Mouse (Mus musculus): ENCODE measurements around the gene Dhx34. TPM values are rescaled to one million over a fixed set of nuclear protein-coding genes. Genes with fewer than 3 reads are reported as not detected.
"Not testable (repeated sequence)": the region's sequence is repeated elsewhere in the genome, so short reads cannot be mapped to it uniquely, and the experiment has no call there.

The Dhx34 gene
- polyA plus RNA-seq (2015; fragmentation: Nextera tagmentation; extraction: Ambion mirVana), result 34.3 and 36.6 TPM in 2 replicates

DNA sequence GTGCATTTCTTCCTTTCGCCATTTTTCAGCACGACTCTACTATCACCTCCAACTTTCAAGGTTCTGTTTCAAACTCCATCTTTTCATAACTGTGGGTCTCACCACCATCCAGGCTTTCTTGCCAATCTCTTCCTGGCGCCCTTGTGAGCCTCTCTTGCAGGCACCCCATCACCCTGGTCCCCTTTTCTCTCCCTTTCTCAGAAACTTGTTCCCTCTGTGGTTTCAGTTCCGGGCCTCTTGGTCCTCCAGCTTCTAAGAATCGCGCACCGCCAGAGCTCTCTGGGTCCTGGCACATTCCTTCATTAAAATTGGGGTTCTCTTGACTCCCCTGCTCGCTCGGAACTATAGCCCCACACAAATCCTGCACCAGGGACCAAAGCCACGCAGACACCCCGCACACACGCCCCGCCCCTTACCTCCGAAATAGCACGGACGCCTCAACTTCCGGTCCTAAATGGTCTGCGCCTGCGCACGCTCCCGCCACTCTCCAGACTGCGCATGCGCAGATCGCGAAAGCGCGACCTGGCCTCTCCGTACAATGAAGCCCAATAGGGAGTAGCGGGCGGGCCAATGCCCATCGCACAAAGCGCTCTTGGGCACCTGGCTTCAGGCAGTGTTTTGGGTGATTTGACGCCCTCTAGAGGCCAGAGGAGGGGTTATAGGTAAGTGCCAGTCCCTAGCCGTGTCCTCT is at the start of gene Dhx34:
Dhx34 (minus strand) TSS at position 456 of the 691 bp plus-strand sequence.
- ATAC-seq (ENCODE audit: insufficient read depth, low FRiP score), result peak; percentile 95
- no peaks in the 10 kb centered on the region; the same call in 1 of the 2 replicates for H3K27me3 ChIP-seq (ENCODE audit: control insufficient read depth, insufficient read depth, low read length)
- WGBS, result 1% methylated on average over 34 of the region's 34 CpGs
- peak within 1 kb of the TSS; percentile 75 for H3K4me3 ChIP-seq (replicated peaks; ENCODE audit: low read length)
- H3K9me3 ChIP-seq (replicated peaks; ENCODE audit: control insufficient read depth, low read length), result no peaks in the 10 kb centered on the region
- peak within 1 kb of the TSS; percentile 91 for H3K9ac ChIP-seq (ENCODE audit: low read length)
- H3K27ac ChIP-seq (ENCODE audit: low read length), result peak within 1 kb of the TSS; percentile 83
- no peaks in the 10 kb centered on the region; the same call in 1 of the 2 replicates for H3K36me3 ChIP-seq (ENCODE audit: control insufficient read depth, insufficient read depth, low read length)
- no peaks in the 10 kb centered on the region for H3K4me1 ChIP-seq (ENCODE audit: control insufficient read depth, insufficient read depth, low read length)
- peak within 1 kb of the TSS; percentile 63 for H3K4me2 ChIP-seq (ENCODE audit: low read depth, low read length)

GRCm38 (mm10) chr7:16271139-16271538 is 49.3 kb upstream of the Dhx34 start:
- Histone ChIP-seq H3K9me3 (replicated peaks; ENCODE audit: control insufficient read depth, low read length) (no peaks in the 10 kb centered on the region), H3K9ac (ENCODE audit: low read length) (no peak overlapping the region), H3K27me3 (ENCODE audit: control insufficient read depth, insufficient read depth, low read length) (no peaks in the 10 kb centered on the region), H3K4me2 (ENCODE audit: low read depth, low read length) (no peak overlapping the region), H3K4me3 (replicated peaks; ENCODE audit: low read length) (no peak overlapping the region), H3K27ac (ENCODE audit: low read length) (no peak overlapping the region), H3K36me3 (ENCODE audit: control insufficient read depth, insufficient read depth, low read length) (peaks cover 13% of the 10 kb centered on the region; the same call in 1 of the 2 replicates), H3K4me1 (ENCODE audit: control insufficient read depth, insufficient read depth, low read length) (peaks cover 35% of the 10 kb centered on the region)
- WGBS, result 75% methylated on average over 1 of the region's 1 CpGs
- ATAC-seq (ENCODE audit: insufficient read depth, low FRiP score), result no peak

DNA sequence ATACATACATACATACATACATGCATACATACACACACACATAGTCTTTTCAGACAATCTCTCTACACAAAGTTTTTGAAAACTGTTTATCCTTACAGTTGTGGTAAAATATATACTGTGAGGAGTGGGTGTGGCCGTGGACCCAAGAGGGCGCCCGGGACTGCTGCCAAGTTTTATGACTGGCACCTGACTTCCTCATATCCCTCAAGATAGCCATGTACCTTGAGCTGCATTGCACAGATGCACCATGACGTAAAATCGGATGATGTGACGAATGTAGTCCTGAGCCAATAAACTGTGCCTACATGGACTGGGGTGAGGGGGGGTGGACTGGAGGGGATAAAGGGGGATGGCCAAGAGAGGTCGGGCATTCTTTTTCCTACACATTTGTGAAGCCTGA is 44.8 kb upstream of the Dhx34 start:
- H3K9ac ChIP-seq (ENCODE audit: low read length); H3K36me3 ChIP-seq (ENCODE audit: control insufficient read depth, insufficient read depth, low read length); H3K27me3 ChIP-seq (ENCODE audit: control insufficient read depth, insufficient read depth, low read length); H3K4me1 ChIP-seq (ENCODE audit: control insufficient read depth, insufficient read depth, low read length); H3K4me2 ChIP-seq (ENCODE audit: low read depth, low read length); H3K27ac ChIP-seq (ENCODE audit: low read length); ATAC-seq (ENCODE audit: insufficient read depth, low FRiP score); H3K4me3 ChIP-seq (replicated peaks; ENCODE audit: low read length); H3K9me3 ChIP-seq (replicated peaks; ENCODE audit: control insufficient read depth, low read length): not testable (repeated sequence)
- 81% methylated on average over 7 of the region's 7 CpGs for WGBS

- no peaks in the 10 kb centered on the region for H3K27me3 ChIP-seq (ENCODE audit: control insufficient read depth, insufficient read depth, low read length)
- no peak for ATAC-seq (ENCODE audit: insufficient read depth, low FRiP score)
- H3K9ac ChIP-seq (ENCODE audit: low read length), result no peak overlapping the region
- no peaks in the 10 kb centered on the region for H3K9me3 ChIP-seq (replicated peaks; ENCODE audit: control insufficient read depth, low read length)
- no peak overlapping the region for H3K4me3 ChIP-seq (replicated peaks; ENCODE audit: low read length)
- no peak overlapping the region for H3K4me2 ChIP-seq (ENCODE audit: low read depth, low read length)
- H3K27ac ChIP-seq (ENCODE audit: low read length), result no peak overlapping the region
- WGBS, result 88% methylated on average over 11 of the region's 11 CpGs
- no peaks in the 10 kb centered on the region for H3K4me1 ChIP-seq (ENCODE audit: control insufficient read depth, insufficient read depth, low read length)
- no peaks in the 10 kb centered on the region for H3K36me3 ChIP-seq (ENCODE audit: control insufficient read depth, insufficient read depth, low read length)
Observed at GRCm38 (mm10) chr7:16265856-16266255, 44.0 kb upstream of the Dhx34 start.

DNA sequence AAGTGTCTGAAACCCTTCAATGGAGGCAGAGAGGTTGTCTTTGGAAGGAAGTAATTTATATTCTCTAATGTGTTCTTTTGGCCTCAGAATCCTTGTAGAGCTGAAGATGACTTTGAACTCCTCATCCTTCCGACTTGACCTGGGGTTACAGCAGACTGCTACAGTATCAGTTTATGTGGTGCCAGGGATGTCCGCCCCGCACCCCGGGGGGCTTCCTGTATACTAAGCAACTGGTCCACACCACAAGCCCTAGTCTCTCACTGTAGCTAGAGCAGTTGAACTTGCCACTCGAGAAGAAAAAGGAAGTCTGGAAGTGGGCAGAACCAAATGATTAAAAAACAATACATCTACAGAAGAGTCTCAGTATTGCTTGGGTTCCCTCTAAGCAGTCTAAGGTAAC is 42.0 kb upstream of the Dhx34 start:
- Histone ChIP-seq H3K27ac (ENCODE audit: low read length) (no peak overlapping the region), H3K4me3 (replicated peaks; ENCODE audit: low read length) (no peak overlapping the region), H3K4me1 (ENCODE audit: control insufficient read depth, insufficient read depth, low read length) (no peaks in the 10 kb centered on the region), H3K9me3 (replicated peaks; ENCODE audit: control insufficient read depth, low read length) (no peaks in the 10 kb centered on the region), H3K27me3 (ENCODE audit: control insufficient read depth, insufficient read depth, low read length) (no peaks in the 10 kb centered on the region), H3K36me3 (ENCODE audit: control insufficient read depth, insufficient read depth, low read length) (no peaks in the 10 kb centered on the region), H3K9ac (ENCODE audit: low read length) (no peak overlapping the region), H3K4me2 (ENCODE audit: low read depth, low read length) (no peak overlapping the region)
- ATAC-seq (ENCODE audit: insufficient read depth, low FRiP score), result no peak
- WGBS, result 70% methylated on average over 5 of the region's 5 CpGs

DNA sequence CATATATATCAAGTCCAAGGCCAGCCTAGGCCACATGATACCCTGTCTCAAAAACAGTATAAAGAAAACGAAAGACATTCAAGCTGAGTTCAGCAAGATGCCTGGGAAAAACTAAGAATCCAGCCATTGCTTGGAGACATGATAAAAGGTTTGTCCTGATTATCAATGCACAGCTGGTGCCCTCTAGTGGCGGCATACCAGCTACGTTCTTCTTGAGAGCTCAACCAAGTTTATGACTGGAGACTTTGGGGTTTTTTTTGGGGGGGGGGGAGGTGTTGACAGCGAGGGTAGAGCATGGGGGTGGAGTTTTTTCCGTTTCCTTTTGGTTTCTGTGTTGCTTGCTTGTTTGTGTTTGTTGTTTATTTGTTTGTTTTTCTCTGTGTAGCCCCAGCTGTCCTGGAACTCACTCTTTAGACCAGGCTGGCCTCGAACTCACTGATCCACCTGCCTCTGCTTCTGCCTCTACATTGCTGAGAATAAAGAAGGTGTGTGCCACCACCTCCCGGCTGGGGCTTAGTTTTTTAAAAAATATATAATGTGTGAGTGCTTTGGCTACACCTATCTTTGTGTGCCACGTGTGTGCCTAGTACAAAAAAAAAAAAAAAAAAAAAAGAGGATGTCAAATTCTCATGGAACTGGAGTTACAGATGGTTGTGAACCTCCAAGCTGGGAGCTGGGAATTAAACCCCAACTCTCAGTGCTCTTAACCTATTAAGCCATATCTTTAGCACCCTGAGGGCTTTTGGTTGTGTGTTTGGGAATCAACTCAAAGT is 41.4 kb upstream of the Dhx34 start:
- Histone ChIP-seq H3K4me2 (ENCODE audit: low read depth, low read length) (no peak overlapping the region), H3K4me1 (ENCODE audit: control insufficient read depth, insufficient read depth, low read length) (no peaks in the 10 kb centered on the region), H3K27ac (ENCODE audit: low read length) (no peak overlapping the region), H3K9me3 (replicated peaks; ENCODE audit: control insufficient read depth, low read length) (no peaks in the 10 kb centered on the region), H3K9ac (ENCODE audit: low read length) (no peak overlapping the region), H3K36me3 (ENCODE audit: control insufficient read depth, insufficient read depth, low read length) (no peaks in the 10 kb centered on the region), H3K27me3 (ENCODE audit: control insufficient read depth, insufficient read depth, low read length) (no peaks in the 10 kb centered on the region), H3K4me3 (replicated peaks; ENCODE audit: low read length) (no peak overlapping the region)
- 26% methylated on average over 8 of the region's 8 CpGs for WGBS
- ATAC-seq (ENCODE audit: insufficient read depth, low FRiP score), result no peak

DNA sequence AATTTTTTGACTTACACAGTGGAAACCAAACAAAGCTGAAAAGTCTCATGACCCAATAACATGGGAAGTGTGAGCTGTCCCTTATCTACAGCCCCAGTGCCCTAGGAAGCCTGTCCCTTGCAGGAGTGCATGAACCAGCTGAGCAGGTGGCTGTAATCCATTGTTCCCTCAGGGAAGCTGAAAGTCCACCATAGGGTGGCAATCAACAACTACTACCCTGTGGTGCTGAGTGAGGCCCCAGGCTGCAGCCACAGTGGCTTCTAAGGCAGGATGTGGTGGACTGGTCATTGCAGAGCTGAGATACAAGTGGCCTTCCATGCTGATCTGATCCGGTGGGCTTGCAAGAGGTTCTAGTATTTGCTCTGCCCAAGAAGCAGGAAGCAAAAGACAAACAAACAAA is 39.3 kb upstream of the Dhx34 start:
- H3K4me3 ChIP-seq (replicated peaks; ENCODE audit: low read length), result no peak overlapping the region
- no peak overlapping the region for H3K4me2 ChIP-seq (ENCODE audit: low read depth, low read length)
- H3K27ac ChIP-seq (ENCODE audit: low read length), result no peak overlapping the region
- no peaks in the 10 kb centered on the region for H3K27me3 ChIP-seq (ENCODE audit: control insufficient read depth, insufficient read depth, low read length)
- ATAC-seq (ENCODE audit: insufficient read depth, low FRiP score), result peak; percentile 40; the same call in 1 of the 2 replicates
- no peaks in the 10 kb centered on the region for H3K4me1 ChIP-seq (ENCODE audit: control insufficient read depth, insufficient read depth, low read length)
- H3K9me3 ChIP-seq (replicated peaks; ENCODE audit: control insufficient read depth, low read length), result no peaks in the 10 kb centered on the region
- H3K9ac ChIP-seq (ENCODE audit: low read length), result no peak overlapping the region
- H3K36me3 ChIP-seq (ENCODE audit: control insufficient read depth, insufficient read depth, low read length), result no peaks in the 10 kb centered on the region
- WGBS, result 65% methylated on average over 1 of the region's 1 CpGs

GRCm38 (mm10) chr7:16259110-16259590 is 37.3 kb upstream of the Dhx34 start, which contains the start of gene C5ar1:
C5ar1 (minus strand) TSS chr7:16259540.
- 84% methylated on average over 5 of the region's 5 CpGs for WGBS
- Histone ChIP-seq H3K9me3 (replicated peaks; ENCODE audit: control insufficient read depth, low read length) (no peaks in the 10 kb centered on the region), H3K27me3 (ENCODE audit: control insufficient read depth, insufficient read depth, low read length) (no peaks in the 10 kb centered on the region), H3K4me1 (ENCODE audit: control insufficient read depth, insufficient read depth, low read length) (no peaks in the 10 kb centered on the region), H3K36me3 (ENCODE audit: control insufficient read depth, insufficient read depth, low read length) (no peaks in the 10 kb centered on the region), H3K4me2 (ENCODE audit: low read depth, low read length) (no peak within 1 kb of the TSS), H3K4me3 (replicated peaks; ENCODE audit: low read length) (no peak within 1 kb of the TSS), H3K9ac (ENCODE audit: low read length) (no peak within 1 kb of the TSS), H3K27ac (ENCODE audit: low read length) (no peak within 1 kb of the TSS)
- ATAC-seq (ENCODE audit: insufficient read depth, low FRiP score), result no peak

DNA sequence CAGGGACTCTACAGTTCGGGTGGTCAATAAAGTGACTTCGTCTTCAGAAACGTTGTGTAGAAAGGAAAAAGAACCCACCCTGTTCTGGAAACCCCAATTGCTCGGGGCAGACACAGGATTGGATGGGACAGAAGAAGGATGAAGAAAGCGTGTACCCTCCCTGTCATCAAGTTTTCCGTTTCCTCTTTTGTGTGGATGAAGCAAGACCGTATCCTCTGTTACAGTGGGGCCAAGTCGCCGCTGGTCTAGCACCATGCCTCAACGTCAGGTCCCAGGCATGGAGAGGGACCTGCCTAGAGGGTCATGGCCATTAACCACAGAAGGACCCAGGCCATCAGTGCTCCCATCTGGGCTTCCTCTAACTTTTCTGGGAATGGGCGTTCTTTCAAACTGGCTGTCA is 36.0 kb upstream of the Dhx34 start:
- H3K27me3 ChIP-seq (ENCODE audit: control insufficient read depth, insufficient read depth, low read length), result no peaks in the 10 kb centered on the region
- H3K36me3 ChIP-seq (ENCODE audit: control insufficient read depth, insufficient read depth, low read length), result no peaks in the 10 kb centered on the region
- H3K4me3 ChIP-seq (replicated peaks; ENCODE audit: low read length), result no peak overlapping the region
- WGBS, result 82% methylated on average over 11 of the region's 11 CpGs
- H3K9me3 ChIP-seq (replicated peaks; ENCODE audit: control insufficient read depth, low read length), result no peaks in the 10 kb centered on the region
- ATAC-seq (ENCODE audit: insufficient read depth, low FRiP score), result no peak
- H3K27ac ChIP-seq (ENCODE audit: low read length), result no peak overlapping the region
- no peak overlapping the region for H3K4me2 ChIP-seq (ENCODE audit: low read depth, low read length)
- no peaks in the 10 kb centered on the region for H3K4me1 ChIP-seq (ENCODE audit: control insufficient read depth, insufficient read depth, low read length)
- no peak overlapping the region for H3K9ac ChIP-seq (ENCODE audit: low read length)

Data from stomach, embryonic 16.5 days (tissue).